Mouse (Mus musculus) bone marrow macrophage, adult 2 months (primary cell): ENCODE results near the gene Arsk. TPM values are rescaled to one million over a fixed set of nuclear protein-coding genes. Genes with fewer than 3 reads are reported as not detected.
A peak's percentile ranks its signal among the peaks of the same experiment; 100 is the strongest.

ENCODE experiments used
- H3K27ac ChIP-seq: 2 replicates; pipeline ENCODE4 v1.5.1; 2012; ENCODE audit warnings: low read depth, low read length; ENCODE audit not compliant: insufficient read depth
- H3K4me1 ChIP-seq: 2 replicates; pipeline ENCODE4 v1.6.1; 2012; ENCODE audit warnings: low read length; ENCODE audit not compliant: control insufficient read depth, insufficient read depth
- H3K4me3 ChIP-seq: 2 replicates; pipeline ENCODE4 v1.5.1; 2012; ENCODE audit warnings: mild to moderate bottlenecking, low read length, moderate library complexity; ENCODE audit not compliant: insufficient read depth
- CTCF ChIP-seq: IDR thresholded peaks from 2 replicates; pipeline ENCODE4 v1.5.1; 2012; ENCODE audit warnings: low read depth, mild to moderate bottlenecking, low read length, moderate library complexity
- POLR2A ChIP-seq: IDR thresholded peaks from 2 replicates; pipeline ENCODE4 v1.6.1; 2012; ENCODE audit warnings: mild to moderate bottlenecking, low read depth, low read length, borderline replicate concordance
- polyA plus RNA-seq: library from polyadenylated mRNA; stranded (reverse); fragments of >200 nt; gene quantifications from 2 replicates; pipeline ENCODE4 v1.2.4, GENCODE M21; 2012; ENCODE audit not compliant: missing spikeins, insufficient read depth, insufficient read length

The Arsk gene
- polyA plus RNA-seq, 1 experiment = 26.7 TPM

GRCm38 (mm10) chr13:76044971-76045370 is 53.5 kb downstream of the Arsk start:
- TF ChIP-seq CTCF (no peak), POLR2A (no peak)
- Histone ChIP-seq H3K27ac (no peak overlapping the region), H3K4me1 (no peaks in the 10 kb centered on the region), H3K4me3 (no peak overlapping the region)

- TF ChIP-seq CTCF (no peak), POLR2A (no peak)
- H3K4me3 ChIP-seq = no peak overlapping the region
- H3K4me1 ChIP-seq = no peaks in the 10 kb centered on the region
- no peak overlapping the region for H3K27ac ChIP-seq
Observed at GRCm38 (mm10) chr13:76042455-76042854, 56.0 kb downstream of the Arsk start.

- TF ChIP-seq CTCF (no peak), POLR2A (no peak)
- no peak overlapping the region for H3K27ac ChIP-seq
- H3K4me3 ChIP-seq = no peak overlapping the region
- H3K4me1 ChIP-seq = peaks cover 10% of the 10 kb centered on the region
Observed at GRCm38 (mm10) chr13:76024588-76024987, 73.9 kb downstream of the Arsk start.

- Histone ChIP-seq H3K4me3 (no peak overlapping the region), H3K4me1 (peaks cover 14% of the 10 kb centered on the region), H3K27ac (no peak overlapping the region)
- TF ChIP-seq POLR2A (no peak), CTCF (no peak)
Observed at GRCm38 (mm10) chr13:76021782-76022181, 76.7 kb downstream of the Arsk start.

GRCm38 (mm10) chr13:76018844-76019400 is 79.5 kb downstream of the Arsk start:
- H3K4me3 ChIP-seq = peak overlapping the region; percentile 68
- peaks cover 8% of the 10 kb centered on the region for H3K4me1 ChIP-seq
- peak overlapping the region; percentile 74 for H3K27ac ChIP-seq
- TF ChIP-seq CTCF (no peak), POLR2A (no peak)

- H3K27ac ChIP-seq = peak within 1 kb of the TSS; percentile 80
- peaks cover 8% of the 10 kb centered on the region for H3K4me1 ChIP-seq
- 0 out of 2 replicates have a peak, but pooled peaks have one; percentile 5 for TF ChIP-seq POLR2A
- no peak for TF ChIP-seq CTCF
- H3K4me3 ChIP-seq = peak within 1 kb of the TSS; percentile 72
Observed at GRCm38 (mm10) chr13:76017974-76018843, 80.3 kb downstream of the Arsk start, which contains the start of gene Rfesd. TSS of gene Rfesd (minus strand) at chr13:76018719.

GRCm38 (mm10) chr13:76017465-76017864 is 81.0 kb downstream of the Arsk start:
- no peak for TF ChIP-seq POLR2A
- no peak for TF ChIP-seq CTCF
- peak overlapping the region; percentile 72 for H3K4me3 ChIP-seq

GRCm38 (mm10) chr13:76014511-76014910 is 83.9 kb downstream of the Arsk start:
- H3K27ac ChIP-seq = no peak overlapping the region
- TF ChIP-seq CTCF (no peak), POLR2A (no peak)
- H3K4me3 ChIP-seq = no peak overlapping the region
- H3K4me1 ChIP-seq = peaks cover 5% of the 10 kb centered on the region; the same call in 1 of the 2 replicates

More at GRCm38 (mm10) chr13:76017465-76017864, 81.0 kb downstream of the Arsk start:
- H3K4me1 ChIP-seq = peaks cover 8% of the 10 kb centered on the region
- peak overlapping the region; percentile 80 for H3K27ac ChIP-seq

Other genes starting within 250 kb of the Arsk start
- gene Rhobtb3, start 154.7 kb downstream of the Arsk start, polyA plus RNA-seq = 0.55 and 1.3 TPM in 2 replicates
- gene Spata9, start 131.5 kb downstream of the Arsk start, polyA plus RNA-seq = not detected in 2 replicates
- gene Rfesd, start 79.9 kb downstream of the Arsk start, polyA plus RNA-seq = 15.3 and 24.7 TPM in 2 replicates
- gene Gpr150, start 41.7 kb downstream of the Arsk start, polyA plus RNA-seq = not detected in 2 replicates
- 8.6 and 10.6 TPM in 2 replicates for gene Ttc37, start 74 bp upstream of the Arsk start, polyA plus RNA-seq
- not detected in 2 replicates for gene Fam81b, start 206.4 kb upstream of the Arsk start, polyA plus RNA-seq